Mouse (Mus musculus): ENCODE measurements around the gene Gm17387. TPM values are rescaled to one million over a fixed set of nuclear protein-coding genes. Genes with fewer than 3 reads are reported as not detected.
"Not testable (repeated sequence)": the region's sequence is repeated elsewhere in the genome, so short reads cannot be mapped to it uniquely, and the experiment has no call there.

The Gm17387 gene
- polyA plus RNA-seq, 1 experiment from 2014 or later = not detected

- Histone ChIP-seq H3K4me1 (no peaks in the 10 kb centered on the region; the same call in 1 of the 2 replicates), H3K36me3 (replicated peaks) (no peaks in the 10 kb centered on the region), H3K9ac (no peak overlapping the region), H3K4me3 (no peak overlapping the region), H3K27ac (no peak overlapping the region), H3K9me3 (no peaks in the 10 kb centered on the region), H3K4me2 (no peak overlapping the region), H3K27me3 (replicated peaks) (no peaks in the 10 kb centered on the region)
- WGBS = 84% methylated on average over 5 of the region's 5 CpGs
- no peak for ATAC-seq (replicated peaks)
Measured at GRCm38 (mm10) chr7:141003248-141004010, 25.5 kb upstream of the Gm17387 start.

- H3K4me3 ChIP-seq = no peak overlapping the region
- H3K9ac ChIP-seq = no peak overlapping the region
- no peaks in the 10 kb centered on the region for H3K27me3 ChIP-seq (replicated peaks)
- no peak overlapping the region for H3K4me2 ChIP-seq
- H3K36me3 ChIP-seq (replicated peaks) = no peaks in the 10 kb centered on the region
- H3K4me1 ChIP-seq = no peaks in the 10 kb centered on the region; the same call in 1 of the 2 replicates
- H3K27ac ChIP-seq = no peak overlapping the region
- WGBS = 93% methylated on average over 6 of the region's 6 CpGs
- no peaks in the 10 kb centered on the region for H3K9me3 ChIP-seq
- ATAC-seq (replicated peaks) = no peak
Measured at GRCm38 (mm10) chr7:141006446-141006845, 22.5 kb upstream of the Gm17387 start.

GRCm38 (mm10) chr7:141006914-141007313 is 22.0 kb upstream of the Gm17387 start:
- Histone ChIP-seq H3K4me2 (no peak overlapping the region), H3K36me3 (replicated peaks) (no peaks in the 10 kb centered on the region), H3K4me1 (no peaks in the 10 kb centered on the region; the same call in 1 of the 2 replicates), H3K9ac (no peak overlapping the region), H3K4me3 (no peak overlapping the region), H3K27ac (no peak overlapping the region), H3K9me3 (no peaks in the 10 kb centered on the region), H3K27me3 (replicated peaks) (no peaks in the 10 kb centered on the region)
- whole genome bisulfite sequencing = 75% methylated on average over 5 of the region's 5 CpGs
- ATAC-seq (replicated peaks) = no peak

- WGBS = 5% methylated on average over 7 of the region's 7 CpGs
- Histone ChIP-seq H3K36me3 (replicated peaks) (no peaks in the 10 kb centered on the region), H3K4me2 (no peak overlapping the region), H3K27ac (no peak overlapping the region), H3K4me1 (no peaks in the 10 kb centered on the region; the same call in 1 of the 2 replicates), H3K9me3 (no peaks in the 10 kb centered on the region), H3K4me3 (no peak overlapping the region), H3K9ac (no peak overlapping the region), H3K27me3 (replicated peaks) (no peaks in the 10 kb centered on the region)
- no peak for ATAC-seq (replicated peaks)
Measured at GRCm38 (mm10) chr7:141008312-141008761, 20.6 kb upstream of the Gm17387 start.

- H3K4me1 ChIP-seq = no peaks in the 10 kb centered on the region; the same call in 1 of the 2 replicates
- H3K27me3 ChIP-seq (replicated peaks) = no peaks in the 10 kb centered on the region
- H3K9me3 ChIP-seq = no peaks in the 10 kb centered on the region
- H3K27ac ChIP-seq = no peak overlapping the region
- H3K9ac ChIP-seq = no peak overlapping the region
- 7% methylated on average over 20 of the region's 20 CpGs for WGBS
- no peak overlapping the region for H3K4me3 ChIP-seq
- H3K4me2 ChIP-seq = peak overlapping the region; percentile 15; the same call in 1 of the 2 replicates
- ATAC-seq (replicated peaks) = no peak
- no peaks in the 10 kb centered on the region for H3K36me3 ChIP-seq (replicated peaks)
Measured at GRCm38 (mm10) chr7:141008938-141009660, 19.8 kb upstream of the Gm17387 start.

- Histone ChIP-seq H3K4me1 (no peaks in the 10 kb centered on the region; the same call in 1 of the 2 replicates), H3K4me3 (no peak overlapping the region), H3K9ac (no peak overlapping the region), H3K9me3 (no peaks in the 10 kb centered on the region), H3K27me3 (replicated peaks) (no peaks in the 10 kb centered on the region), H3K4me2 (no peak overlapping the region), H3K27ac (no peak overlapping the region), H3K36me3 (replicated peaks) (no peaks in the 10 kb centered on the region)
- no peak for ATAC-seq (replicated peaks)
- 89% methylated on average over 9 of the region's 9 CpGs for WGBS
Measured at GRCm38 (mm10) chr7:141009665-141010064, 19.3 kb upstream of the Gm17387 start.

- no peak for ATAC-seq (replicated peaks)
Measured at GRCm38 (mm10) chr7:141010593-141010992, 18.3 kb upstream of the Gm17387 start, which contains the start of gene Ifitm3. Ifitm3 (minus strand) TSS chr7:141010770.

GRCm38 (mm10) chr7:141011238-141011770 is 17.6 kb upstream of the Gm17387 start:
- ATAC-seq (replicated peaks) = no peak
- Histone ChIP-seq H3K4me1 (no peaks in the 10 kb centered on the region; the same call in 1 of the 2 replicates), H3K9ac (no peak overlapping the region), H3K36me3 (replicated peaks) (no peaks in the 10 kb centered on the region), H3K27me3 (replicated peaks) (no peaks in the 10 kb centered on the region), H3K27ac (no peak overlapping the region), H3K4me2 (no peak overlapping the region), H3K9me3 (no peaks in the 10 kb centered on the region), H3K4me3 (no peak overlapping the region)
- WGBS = 87% methylated on average over 7 of the region's 7 CpGs

More at GRCm38 (mm10) chr7:141010593-141010992, 18.3 kb upstream of the Gm17387 start, which contains the start of gene Ifitm3:
- no peaks in the 10 kb centered on the region; the same call in 1 of the 2 replicates for H3K4me1 ChIP-seq
- H3K4me3 ChIP-seq = peak within 1 kb of the TSS; percentile 13; the same call in 1 of the 2 replicates
- H3K27me3 ChIP-seq (replicated peaks) = no peaks in the 10 kb centered on the region
- no peak within 1 kb of the TSS for H3K27ac ChIP-seq
- H3K9ac ChIP-seq = no peak within 1 kb of the TSS
- 35% methylated on average over 10 of the region's 10 CpGs for WGBS
- no peaks in the 10 kb centered on the region for H3K36me3 ChIP-seq (replicated peaks)
- peak within 1 kb of the TSS; percentile 13; the same call in 1 of the 2 replicates for H3K4me2 ChIP-seq
- no peaks in the 10 kb centered on the region for H3K9me3 ChIP-seq

GRCm38 (mm10) chr7:141016707-141017697 is 11.9 kb upstream of the Gm17387 start:
- H3K27me3 ChIP-seq (replicated peaks) = no peaks in the 10 kb centered on the region
- 88% methylated on average over 10 of the region's 10 CpGs for WGBS
- no peak overlapping the region for H3K27ac ChIP-seq
- ATAC-seq (replicated peaks) = no peak
- no peak overlapping the region for H3K4me2 ChIP-seq
- H3K9ac ChIP-seq = no peak overlapping the region
- no peaks in the 10 kb centered on the region for H3K4me1 ChIP-seq
- no peaks in the 10 kb centered on the region for H3K36me3 ChIP-seq (replicated peaks)
- no peak overlapping the region for H3K4me3 ChIP-seq
- no peaks in the 10 kb centered on the region for H3K9me3 ChIP-seq

- not testable (repeated sequence) for H3K9me3 ChIP-seq; ATAC-seq (replicated peaks); H3K27ac ChIP-seq; H3K4me1 ChIP-seq; H3K4me3 ChIP-seq; H3K27me3 ChIP-seq (replicated peaks); H3K9ac ChIP-seq; H3K36me3 ChIP-seq (replicated peaks); H3K4me2 ChIP-seq
- 94% methylated on average over 1 of the region's 1 CpGs for WGBS
Measured at GRCm38 (mm10) chr7:141017824-141018223, 11.1 kb upstream of the Gm17387 start, which contains the start of gene Ifitm6. Ifitm6 (minus strand) TSS chr7:141017924.

GRCm38 (mm10) chr7:141019028-141019427 is 9.9 kb upstream of the Gm17387 start:
- no peak for ATAC-seq (replicated peaks)
- 93% methylated on average over 5 of the region's 5 CpGs for WGBS
- H3K9me3 ChIP-seq = no peaks in the 10 kb centered on the region
- H3K4me2 ChIP-seq = no peak overlapping the region
- no peaks in the 10 kb centered on the region for H3K36me3 ChIP-seq (replicated peaks)
- H3K9ac ChIP-seq = no peak overlapping the region
- no peaks in the 10 kb centered on the region for H3K27me3 ChIP-seq (replicated peaks)
- H3K27ac ChIP-seq = no peak overlapping the region
- no peaks in the 10 kb centered on the region for H3K4me1 ChIP-seq
- no peak overlapping the region for H3K4me3 ChIP-seq
